Mouse (Mus musculus): ENCODE results near the gene Zfp27.

Gene Zfp27

GRCm38 (mm10) chr7:29905966-29906681, at the start of gene Zfp27:
Gene Zfp27 (minus strand): TSS chr7:29906572.
- DNase-seq, result peak; percentile 45 to 46

- peak; percentile 20 to 23 for DNase-seq
These were observed 48.4 kb upstream of the Zfp27 start for GRCm38 (mm10) chr7:29954731-29955130.

GRCm38 (mm10) chr7:29953513-29954401, 47.4 kb upstream of the Zfp27 start, which contains the start of gene Zfp74:
Gene Zfp74 (minus strand): TSS chr7:29954089.
- peak; percentile 74 to 78 for DNase-seq

- no peak for DNase-seq
These were observed 46.7 kb upstream of the Zfp27 start for GRCm38 (mm10) chr7:29953086-29953485.

GRCm38 (mm10) chr7:29944201-29944600, 37.8 kb upstream of the Zfp27 start:
- no peak for DNase-seq

GRCm38 (mm10) chr7:29943720-29944119, 37.3 kb upstream of the Zfp27 start:
- DNase-seq, result no peak

- no peak for DNase-seq
These were observed 36.4 kb upstream of the Zfp27 start for GRCm38 (mm10) chr7:29942740-29943139.

GRCm38 (mm10) chr7:29941027-29941426, 34.7 kb upstream of the Zfp27 start:
- DNase-seq, result no peak

GRCm38 (mm10) chr7:29938856-29939255, 32.5 kb upstream of the Zfp27 start:
- no peak for DNase-seq

- DNase-seq, result no peak
These were observed 16.4 kb upstream of the Zfp27 start for GRCm38 (mm10) chr7:29922780-29923179.

GRCm38 (mm10) chr7:29921439-29922093, 15.2 kb upstream of the Zfp27 start:
- DNase-seq, result no peak

GRCm38 (mm10) chr7:29918062-29918453, 11.7 kb upstream of the Zfp27 start:
- DNase-seq, result no peak

- DNase-seq, result no peak
These were observed 11.1 kb upstream of the Zfp27 start for GRCm38 (mm10) chr7:29917371-29918061.

- no peak for DNase-seq
These were observed 5.8 kb upstream of the Zfp27 start for GRCm38 (mm10) chr7:29912172-29912571.

GRCm38 (mm10) chr7:29910252-29910651, 3.9 kb upstream of the Zfp27 start:
- no peak for DNase-seq

- DNase-seq, result peak; percentile 76 to 79
These were observed 2.0 kb upstream of the Zfp27 start, which contains the start of gene Zfp383 for GRCm38 (mm10) chr7:29908130-29908950. Gene Zfp383 (plus strand): TSS chr7:29908223.

- DNase-seq, result no peak
These were observed 834 bp upstream of the Zfp27 start for GRCm38 (mm10) chr7:29907206-29907605.

GRCm38 (mm10) chr7:29906682-29907058, 298 bp upstream of the Zfp27 start:
- DNase-seq, result no peak

GRCm38 (mm10) chr7:29904101-29904500, 2.3 kb downstream of the Zfp27 start:
- no peak for DNase-seq

GRCm38 (mm10) chr7:29898351-29898750, 8.0 kb downstream of the Zfp27 start:
- DNase-seq, result no peak

- no peak for DNase-seq
These were observed 13.6 kb downstream of the Zfp27 start for GRCm38 (mm10) chr7:29892756-29893155.

GRCm38 (mm10) chr7:29890501-29890900, 15.9 kb downstream of the Zfp27 start:
- no peak for DNase-seq

All from thymus, postnatal 36 days (tissue).